Mouse (Mus musculus) cerebellum, adult 8-10 months (tissue): ENCODE data around the gene Fam131a.
A peak's percentile ranks its signal among the peaks of the same experiment; 100 is the strongest.
"Not testable (repeated sequence)": the region's sequence is repeated elsewhere in the genome, so short reads cannot be mapped to it uniquely, and the experiment has no call there.

Source experiments
- DNase-seq: peaks from one replicate; pipeline ENCODE4 v3.0.0; 2022

Gene Fam131a

DNA sequence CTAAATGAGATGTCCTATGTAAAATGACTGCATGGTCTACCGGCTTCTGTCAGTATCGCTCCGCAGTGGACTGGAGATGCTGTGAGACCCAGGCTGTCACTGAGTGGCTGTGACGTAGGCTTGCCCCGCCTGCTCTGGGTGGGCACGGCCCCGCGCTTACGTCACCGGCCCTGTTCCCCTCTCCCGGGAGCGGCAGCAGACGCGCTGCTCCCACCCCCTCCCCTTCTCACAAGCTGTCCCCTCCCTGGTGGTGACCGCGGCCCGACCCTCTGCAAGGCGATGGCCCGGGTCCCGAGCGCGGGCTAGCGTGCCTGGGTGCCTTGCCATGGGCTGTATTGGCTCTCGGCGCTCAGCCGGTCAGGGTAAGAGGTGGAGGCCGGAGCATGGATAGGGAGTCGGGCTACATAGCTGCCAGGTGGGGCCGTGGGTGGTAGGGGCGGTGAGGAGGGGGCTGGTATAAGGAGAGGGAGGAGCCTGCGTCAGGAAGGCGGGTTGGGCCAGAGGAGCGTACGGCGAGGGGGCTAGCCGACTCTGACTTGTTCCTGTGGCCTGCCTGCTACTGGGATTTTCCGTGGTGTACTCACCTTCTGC, at the start of gene Fam131a:
Gene Fam131a, plus strand, starts transcription at position 131 of the 591 bp plus-strand sequence.
- peak; percentile 89 for DNase-seq

DNA sequence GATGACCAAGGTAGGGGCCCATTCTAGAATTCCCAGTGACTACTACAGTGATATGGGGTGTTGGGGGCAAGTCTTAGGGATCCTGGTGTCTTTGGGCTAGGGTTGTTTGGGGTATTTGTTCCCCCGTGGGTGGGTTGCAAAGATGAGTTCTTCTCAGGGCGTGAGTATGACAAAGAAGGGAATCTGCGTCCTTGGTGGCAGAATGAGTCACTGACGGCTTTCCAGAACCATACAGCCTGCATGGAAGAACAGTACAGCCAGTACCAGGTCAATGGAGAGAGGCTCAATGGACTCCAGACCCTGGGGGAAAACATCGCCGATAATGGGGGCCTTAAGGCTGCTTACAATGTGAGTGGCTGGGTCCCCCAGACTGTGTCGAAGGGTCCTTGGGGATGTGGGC, 49.1 kb upstream of the Fam131a start:
- no peak for DNase-seq

DNA sequence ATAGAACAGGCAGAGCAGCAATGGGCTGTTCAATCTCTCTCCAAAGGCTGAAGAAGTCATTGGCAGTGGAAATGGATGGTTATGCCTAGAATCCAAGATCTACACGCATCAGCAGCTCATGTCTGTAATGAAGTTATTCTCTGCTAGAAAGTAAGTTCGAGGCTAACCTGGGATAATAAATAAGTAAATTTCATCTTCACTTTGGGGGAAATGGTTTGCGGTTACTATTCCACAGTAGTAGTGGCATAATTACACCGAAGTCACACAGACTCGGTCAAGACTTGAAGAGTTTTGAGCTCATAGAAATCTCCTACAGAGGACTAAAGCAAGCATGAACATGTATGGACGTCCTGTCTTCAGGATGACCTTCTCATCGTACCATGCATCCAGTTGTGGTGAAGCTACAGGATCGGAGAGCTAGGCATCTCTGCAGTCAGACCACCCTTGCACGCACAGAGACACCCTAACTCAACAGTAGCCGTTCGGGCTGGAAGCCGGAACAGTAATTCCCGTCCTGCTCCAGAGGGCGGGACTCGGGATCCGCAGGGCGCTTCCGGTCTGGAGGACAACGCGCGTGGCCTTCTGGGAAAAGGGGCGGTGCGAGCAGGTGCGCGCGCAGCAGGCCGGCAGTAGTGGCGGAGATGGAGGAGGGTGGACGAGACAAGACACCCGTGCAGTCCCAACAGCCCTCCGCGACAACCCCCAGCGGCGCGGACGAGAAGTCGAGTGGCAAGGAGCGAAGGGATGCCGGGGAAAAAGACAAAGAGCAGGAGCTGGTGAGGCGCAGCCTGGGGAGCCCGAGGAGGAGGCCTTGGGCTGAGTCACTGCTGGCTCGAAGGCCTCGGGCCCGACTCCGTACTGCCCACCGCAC, 41.7 kb upstream of the Fam131a start, which contains the start of gene Psmd2:
Gene Psmd2, plus strand, starts transcription at position 577 of the 871 bp plus-strand sequence.
- peak; percentile 97 for DNase-seq

DNA sequence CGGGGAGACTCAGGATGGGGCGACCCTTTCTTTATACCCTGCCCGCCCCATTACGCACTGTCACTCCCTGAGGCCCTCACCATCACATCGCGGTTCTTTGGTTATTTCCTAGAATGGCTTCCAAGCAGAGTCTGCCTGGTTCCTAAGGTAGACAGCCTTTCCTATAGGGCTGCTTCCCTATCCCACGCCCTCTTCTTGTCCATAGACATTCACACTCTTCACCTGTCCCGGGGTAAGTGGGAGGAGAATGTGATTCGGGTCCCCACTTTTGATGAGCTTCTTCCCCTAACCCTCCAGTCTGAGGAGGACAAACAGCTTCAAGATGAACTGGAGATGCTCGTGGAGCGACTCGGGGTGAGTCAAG, 41.1 kb upstream of the Fam131a start:
- no peak for DNase-seq

DNA sequence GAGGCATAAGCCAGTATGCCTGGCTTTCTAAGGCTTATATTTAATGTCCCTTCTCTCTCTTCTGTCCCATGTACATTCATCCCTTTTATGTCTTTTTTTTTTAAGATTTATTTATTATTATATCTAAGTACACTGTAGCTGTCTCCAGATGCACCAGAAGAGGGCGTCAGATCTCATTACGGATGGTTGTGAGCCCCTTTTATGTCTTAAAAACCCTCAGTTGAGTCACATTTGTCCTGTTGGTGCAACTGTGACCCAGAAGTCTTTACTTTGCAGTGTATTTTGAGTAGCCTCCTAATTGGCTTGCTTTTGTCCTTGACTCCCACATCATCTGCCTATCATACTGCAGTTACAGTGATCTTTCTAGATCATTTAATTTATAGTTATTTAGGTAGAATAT, 39.7 kb upstream of the Fam131a start:
- no peak for DNase-seq

DNA sequence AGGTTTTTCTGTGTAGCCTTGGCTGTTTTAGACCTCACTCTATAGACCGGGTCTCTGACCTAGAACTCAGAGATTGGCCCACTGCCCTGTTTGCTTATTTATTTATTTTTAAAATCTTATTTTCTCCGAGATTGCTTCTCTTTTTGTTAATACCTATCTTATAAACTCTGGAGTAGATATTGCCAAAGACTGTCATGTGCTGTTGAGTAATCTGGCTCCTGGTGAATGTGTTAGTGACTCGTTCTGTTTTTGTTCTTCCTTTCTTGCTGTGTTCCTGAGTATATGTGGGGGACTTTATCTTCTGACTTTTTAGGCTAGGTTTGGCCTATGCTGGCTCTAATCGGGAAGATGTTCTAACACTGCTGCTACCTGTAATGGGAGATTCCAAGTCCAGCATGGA, 35.4 kb upstream of the Fam131a start:
- no peak for DNase-seq

DNA sequence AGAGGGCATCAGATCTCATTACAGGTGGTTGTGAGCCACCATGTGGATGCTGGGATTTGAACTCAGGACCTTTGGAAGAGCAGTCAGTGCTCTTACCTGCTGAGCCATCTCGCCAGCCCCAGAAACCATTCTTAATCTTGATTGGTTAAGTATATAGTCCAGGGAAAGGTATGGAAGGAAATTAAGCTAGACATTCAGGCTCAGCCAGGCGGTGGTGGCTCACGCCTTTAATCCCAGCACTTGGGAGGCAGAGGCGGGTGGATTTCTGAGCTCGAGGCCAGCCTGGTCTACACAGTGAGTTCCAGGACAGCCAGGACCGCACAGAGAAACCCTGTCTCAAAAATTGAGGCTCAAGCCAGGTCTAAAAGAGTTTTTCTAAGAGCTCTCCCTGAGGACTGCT, 25.0 kb upstream of the Fam131a start, which contains the start of gene Eif4g1:
Gene Eif4g1, plus strand, starts transcription at position 301 of the 400 bp plus-strand sequence.
- not testable (repeated sequence) for DNase-seq

DNA sequence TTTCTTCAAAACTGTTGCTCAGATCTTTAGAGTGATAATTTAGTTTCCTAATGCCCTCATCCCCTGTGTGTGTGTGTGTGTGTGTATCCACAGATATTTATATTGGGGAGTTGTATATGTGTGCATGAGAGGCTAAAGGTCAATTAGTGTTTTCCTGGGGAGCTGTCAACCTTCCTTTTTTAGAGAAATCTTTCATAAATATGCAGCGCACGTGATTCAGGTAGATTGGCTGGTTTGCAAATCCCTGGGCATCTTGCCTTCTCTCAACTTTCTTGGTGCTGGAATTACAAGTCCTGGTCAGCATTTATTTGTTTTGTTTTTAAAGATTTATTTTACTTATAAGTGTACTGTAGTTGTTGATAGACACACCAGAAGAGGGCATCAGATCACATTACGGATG, 22.8 kb upstream of the Fam131a start:
- no peak for DNase-seq

DNA sequence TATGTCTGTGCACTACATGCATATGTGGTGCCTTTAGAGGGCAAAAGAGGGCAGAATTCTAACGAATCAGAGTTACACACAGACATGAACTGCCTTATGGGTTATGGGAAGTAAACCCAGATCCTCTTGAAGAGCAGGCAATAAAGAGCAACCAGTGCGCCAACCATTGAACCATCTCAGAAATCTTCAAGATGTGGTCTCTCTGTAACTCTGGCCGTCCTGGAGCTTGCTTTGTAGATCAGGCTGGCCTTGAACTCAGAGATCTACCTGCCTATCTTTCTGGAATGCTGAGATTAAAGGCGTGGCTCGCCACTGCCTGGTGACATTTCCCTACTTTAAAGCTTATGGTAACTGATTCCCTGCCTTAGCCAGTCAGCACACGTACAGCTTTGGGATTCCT, 21.2 kb upstream of the Fam131a start:
- no peak for DNase-seq

DNA sequence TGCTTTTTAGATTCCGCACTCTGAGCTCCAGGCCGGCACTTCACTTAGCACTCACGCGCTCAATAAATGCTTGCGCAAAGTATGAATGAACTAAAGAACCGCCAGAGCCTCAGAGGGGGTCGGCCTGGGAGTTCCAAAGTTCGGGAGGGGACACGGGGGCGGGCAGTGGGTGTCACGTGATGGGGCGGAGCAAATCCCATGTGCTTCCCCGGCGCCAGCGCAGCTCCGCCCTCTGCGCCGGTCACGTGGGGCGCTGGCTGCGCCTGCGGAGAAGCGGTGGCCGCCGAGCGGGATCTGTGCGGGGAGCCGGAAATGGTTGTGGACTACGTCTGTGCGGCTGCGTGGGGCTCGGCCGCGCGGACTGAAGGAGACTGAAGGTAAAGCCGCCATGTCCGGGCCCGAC, 20.5 kb upstream of the Fam131a start:
- DNase-seq, result peak; percentile 94

DNA sequence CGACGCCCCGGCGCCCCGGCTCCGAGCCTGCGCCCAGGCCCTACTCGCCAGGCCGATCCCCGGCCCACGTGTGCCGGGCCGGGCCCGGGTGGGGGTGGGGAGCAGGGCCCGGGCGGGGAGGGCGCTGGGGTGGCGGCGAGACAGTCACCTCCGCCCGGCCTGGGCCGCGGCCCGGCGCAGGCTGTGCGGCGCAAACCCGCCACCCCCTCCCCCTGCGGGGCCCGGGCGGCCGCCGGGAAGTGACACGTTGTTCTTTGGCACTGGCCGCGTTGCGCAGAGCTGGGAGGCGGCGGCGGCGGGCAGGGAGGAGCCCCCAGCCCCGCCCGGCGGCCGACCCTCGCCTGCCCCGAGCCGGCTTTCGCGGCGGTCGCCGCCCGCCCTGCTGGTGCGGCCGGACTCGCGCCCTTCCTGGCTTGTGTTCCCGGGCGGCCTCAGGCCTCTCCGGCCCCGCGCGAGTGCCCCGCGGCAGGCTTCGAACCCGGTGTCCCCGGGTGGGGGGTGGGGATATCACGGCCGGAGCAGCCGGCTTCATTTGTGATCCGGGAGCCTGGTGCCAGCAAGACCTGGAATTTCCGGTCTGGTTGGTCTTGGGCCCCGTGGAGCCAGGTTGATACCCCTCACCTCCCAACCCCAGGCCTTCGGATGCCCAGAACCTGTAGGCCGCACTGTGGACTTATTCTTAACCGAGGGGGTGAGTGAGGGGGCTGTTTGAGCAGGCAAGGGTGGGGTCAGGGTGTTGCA, 19.9 kb upstream of the Fam131a start:
- peak; percentile 50 for DNase-seq

DNA sequence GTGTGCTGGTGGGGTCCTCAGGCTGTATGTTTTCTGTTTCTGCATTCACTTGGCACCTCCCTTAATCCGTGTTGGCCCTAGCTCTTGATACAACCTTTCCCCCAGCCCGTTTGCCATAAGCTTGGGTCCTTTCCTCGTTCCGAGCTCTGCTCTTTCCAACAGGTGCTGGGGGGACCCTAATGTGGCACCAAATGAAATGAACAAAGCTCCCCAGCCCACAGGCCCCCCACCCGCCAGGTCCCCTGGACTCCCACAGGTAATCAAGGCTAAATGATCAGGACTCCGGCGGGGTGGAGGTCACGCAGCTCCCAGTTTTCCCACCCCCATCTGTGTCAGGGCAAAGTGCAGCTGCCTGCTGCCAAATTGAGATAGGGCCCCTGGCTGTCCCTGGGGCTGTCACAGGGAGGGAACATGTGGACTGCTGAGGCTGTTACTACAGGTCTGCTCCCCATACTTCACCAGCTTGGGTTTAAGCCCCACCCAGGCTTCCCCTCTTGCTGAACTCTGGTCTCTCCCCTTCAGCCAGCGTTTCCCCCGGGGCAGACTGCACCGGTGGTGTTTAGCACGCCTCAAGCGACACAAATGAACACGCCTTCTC, 19.2 kb upstream of the Fam131a start:
- peak; percentile 30 for DNase-seq

DNA sequence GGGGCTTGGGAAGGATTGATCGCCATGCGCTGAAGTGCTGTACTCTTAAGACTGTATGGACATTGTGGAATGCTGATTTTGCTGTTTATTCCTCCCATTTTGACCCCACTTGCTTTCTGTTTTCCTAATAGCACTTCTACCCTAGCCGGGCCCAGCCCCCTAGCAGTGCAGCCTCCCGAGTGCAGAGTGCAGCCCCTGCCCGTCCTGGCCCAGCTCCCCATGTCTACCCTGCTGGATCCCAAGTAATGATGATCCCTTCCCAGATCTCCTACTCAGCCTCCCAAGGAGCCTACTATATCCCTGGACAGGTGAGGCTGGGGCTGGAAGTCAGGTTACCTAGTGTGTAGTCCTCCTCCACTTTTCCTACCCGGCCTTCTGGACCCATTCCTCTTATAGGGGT, 17.8 kb upstream of the Fam131a start:
- no peak for DNase-seq

DNA sequence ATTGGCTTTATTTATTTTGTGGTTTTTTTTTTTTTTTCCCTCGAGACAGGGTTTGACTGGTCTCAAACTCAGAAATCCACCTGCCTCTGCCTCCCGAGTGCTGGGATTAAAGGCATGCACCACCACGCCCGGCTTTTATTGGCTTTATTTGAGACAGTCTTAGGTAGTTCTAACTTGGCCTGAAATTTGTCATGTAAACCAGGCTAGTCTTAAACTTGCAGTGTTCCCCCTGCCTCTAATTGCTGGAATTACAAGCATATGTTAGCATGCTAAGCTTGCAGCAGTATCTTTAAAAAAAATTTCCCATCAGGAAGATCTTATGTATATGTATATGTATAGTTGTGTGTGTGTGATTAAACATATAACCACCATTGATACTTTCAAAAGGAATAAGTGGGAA, 16.3 kb upstream of the Fam131a start:
- no peak for DNase-seq

DNA sequence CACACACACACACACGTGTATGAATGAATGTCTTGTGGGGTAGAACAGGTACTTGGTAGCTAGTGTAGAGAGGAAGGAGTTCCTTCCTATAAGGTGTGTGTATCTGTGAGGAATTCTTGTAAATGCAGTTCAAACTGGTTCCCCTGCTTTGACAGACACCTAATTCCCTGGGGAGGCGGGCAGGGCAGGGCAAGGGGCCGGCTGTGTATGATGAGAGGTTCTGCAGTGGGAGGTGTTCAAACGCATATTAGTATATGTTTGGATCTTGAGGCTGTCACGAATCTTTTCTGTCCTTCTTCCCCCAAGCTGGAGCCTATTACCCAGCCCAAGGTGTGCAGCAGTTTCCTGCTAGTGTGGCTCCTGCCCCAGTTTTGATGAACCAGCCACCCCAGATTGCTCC, 15.7 kb upstream of the Fam131a start:
- DNase-seq, result no peak

DNA sequence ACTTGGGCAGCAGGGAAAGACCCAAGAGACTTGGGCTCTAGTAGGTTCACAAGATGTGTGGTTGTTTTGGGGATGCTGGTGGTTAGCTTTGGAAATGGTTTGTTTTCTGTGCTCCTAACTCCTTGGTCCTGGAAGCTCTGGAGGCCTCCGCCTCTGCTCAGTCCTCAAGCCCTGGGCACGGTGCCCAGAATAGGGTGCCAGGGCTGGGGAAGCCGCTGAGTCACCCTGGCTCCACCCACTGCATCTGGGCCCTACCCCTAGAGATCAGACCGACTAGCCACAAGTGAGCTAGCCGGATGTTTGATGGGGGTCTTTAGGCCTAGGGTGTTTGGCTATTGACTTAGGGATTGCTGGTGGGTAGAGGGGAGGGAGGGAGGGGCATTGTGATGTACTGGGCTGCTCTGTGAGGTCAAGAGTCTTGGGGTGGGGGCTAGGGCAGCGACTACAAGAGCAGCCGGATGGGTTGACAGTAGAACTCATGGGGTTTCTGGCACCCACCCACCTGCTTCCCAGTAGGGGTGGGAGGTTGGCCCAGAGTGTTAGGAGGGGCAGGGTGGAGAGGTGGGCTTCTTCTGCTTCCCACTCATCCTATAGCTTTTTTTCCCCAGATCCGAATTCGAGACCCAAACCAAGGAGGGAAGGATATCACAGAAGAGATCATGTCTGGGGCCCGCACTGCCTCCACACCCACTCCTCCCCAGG, 14.9 kb upstream of the Fam131a start:
- peak; percentile 74 for DNase-seq

DNA sequence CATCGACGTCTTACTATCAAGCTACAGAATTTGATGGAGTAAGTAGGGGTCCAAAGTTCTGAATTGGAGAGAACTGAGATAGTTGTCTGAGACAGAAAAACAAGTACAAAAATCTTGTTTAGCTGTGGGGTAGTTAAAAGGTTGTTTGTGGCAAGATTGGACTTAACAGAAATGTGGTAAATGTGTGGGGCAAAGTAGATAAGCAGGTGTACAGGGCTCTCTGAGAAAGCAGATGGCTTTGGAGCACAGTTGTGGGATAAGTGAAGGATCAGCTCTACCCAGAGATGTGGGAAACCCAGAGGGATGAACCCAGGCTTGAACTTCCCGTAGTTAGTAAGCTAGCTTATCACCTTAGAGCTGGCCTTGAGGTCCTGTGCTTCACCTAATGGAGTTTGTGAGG, 2.3 kb upstream of the Fam131a start:
- no peak for DNase-seq

DNA sequence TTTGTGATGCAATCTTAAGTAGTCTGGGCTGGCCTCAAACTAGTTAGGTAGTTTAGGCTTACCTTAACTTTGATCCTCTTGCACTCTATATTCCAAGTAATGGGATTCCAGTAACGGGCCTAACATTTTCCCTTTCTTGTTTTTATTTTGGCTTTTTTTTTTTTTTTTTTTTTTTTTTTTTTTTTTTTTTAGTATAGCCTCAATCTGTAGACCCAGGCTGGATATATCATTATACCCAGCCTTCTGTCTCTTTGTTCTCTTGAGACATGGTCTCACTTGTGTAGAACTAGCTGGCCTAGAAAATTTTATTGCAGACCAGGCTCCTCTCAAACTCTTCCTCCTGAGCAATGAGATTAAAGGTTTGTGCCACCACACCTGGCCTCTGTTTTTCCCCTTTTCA, 1.4 kb upstream of the Fam131a start:
- DNase-seq, result no peak

DNA sequence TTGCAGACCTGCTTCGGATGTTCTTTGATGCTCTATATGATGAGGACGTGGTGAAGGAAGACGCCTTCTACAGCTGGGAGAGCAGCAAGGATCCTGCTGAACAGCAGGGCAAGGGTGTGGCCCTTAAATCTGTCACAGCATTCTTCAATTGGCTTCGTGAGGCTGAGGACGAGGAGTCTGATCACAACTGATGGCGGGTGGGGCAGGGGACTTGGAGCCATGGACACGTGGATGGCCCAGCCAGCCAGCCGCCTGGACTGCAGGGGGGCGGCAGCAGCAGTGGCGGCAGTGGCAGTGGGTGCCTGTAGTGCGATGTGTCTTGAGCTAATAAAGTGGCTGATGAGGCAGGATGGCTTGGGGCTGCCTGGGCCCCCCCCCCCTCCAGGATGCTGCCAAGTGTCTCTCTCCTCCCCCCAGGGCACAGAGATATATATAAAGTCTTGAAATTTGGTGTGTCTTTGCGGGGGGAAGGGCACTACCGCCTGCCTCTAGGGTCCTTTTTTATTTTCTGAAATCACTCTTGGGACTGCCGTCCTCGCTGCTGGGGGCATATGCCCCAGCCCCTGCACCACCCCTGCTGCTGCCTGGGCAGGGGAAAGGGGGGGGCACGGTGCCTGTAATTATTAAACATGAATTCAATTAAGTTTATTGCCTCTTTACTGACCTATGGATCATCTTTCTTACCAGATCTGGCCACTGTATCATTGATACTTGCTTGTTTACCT, 638 bp upstream of the Fam131a start:
- no peak for DNase-seq

DNA sequence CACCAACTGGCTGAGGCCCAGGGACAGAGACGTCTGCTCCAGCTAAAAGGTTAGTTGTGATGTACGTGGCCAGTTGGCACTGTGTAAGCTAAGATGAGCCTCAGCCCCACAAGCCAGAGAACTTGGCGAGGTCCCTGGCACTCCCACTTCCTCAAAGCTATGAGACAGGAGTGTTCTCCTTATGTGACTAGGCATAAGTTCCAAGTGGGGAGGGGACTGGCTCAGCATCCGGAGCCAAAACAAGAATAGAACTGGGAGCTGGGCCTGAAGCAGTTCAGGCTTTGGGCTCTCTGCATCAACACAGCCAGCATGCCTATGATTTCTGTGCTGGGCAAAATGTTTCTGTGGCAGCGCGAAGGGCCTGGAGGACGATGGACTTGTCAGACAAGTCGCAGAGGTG, 1.7 kb downstream of the Fam131a start:
- peak; percentile 55 for DNase-seq

DNA sequence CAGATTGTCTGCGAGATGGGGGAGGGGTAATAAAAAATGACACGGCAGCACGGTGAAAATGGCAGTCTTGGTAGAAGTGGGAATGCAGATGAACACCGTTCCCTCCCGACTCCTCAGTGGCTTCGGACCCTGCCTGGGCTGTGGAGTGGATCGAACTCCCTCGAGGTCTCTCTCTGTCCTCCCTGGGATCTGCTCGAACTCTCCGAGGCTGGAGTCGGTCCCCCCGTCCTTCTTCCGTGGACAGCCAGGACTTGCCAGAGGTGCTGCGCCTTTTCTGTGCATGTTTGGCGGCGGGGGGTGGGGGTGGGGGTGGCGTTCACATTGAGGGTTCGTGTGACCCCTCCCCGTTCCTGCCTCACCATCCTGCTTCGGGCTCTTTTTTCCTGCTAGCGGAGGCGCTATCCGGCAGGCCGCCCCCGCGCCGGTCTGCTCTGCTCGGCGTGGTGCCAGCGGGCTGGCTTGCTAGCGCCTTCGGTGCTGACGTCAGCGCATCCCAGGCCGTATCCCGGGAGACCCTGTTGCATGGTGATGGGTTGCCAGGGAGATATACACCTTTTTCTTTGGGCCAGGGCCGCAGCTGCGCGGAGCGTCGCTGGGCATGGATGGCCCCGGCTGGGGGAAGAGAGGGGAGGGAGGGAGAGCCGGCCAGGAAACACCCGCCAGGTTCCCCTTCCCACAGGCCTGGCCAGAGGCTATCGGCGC, 2.7 kb downstream of the Fam131a start:
- DNase-seq, result peak; percentile 87
